Mouse (Mus musculus): ENCODE results near the gene Sema4d. TPM values are rescaled to one million over a fixed set of nuclear protein-coding genes. Genes with fewer than 3 reads are reported as not detected.
A peak's percentile ranks its signal among the peaks of the same experiment; 100 is the strongest.

Sema4d gene
- polyA plus RNA-seq, 1 experiment from 2014 or later: 7.1 TPM

DNA sequence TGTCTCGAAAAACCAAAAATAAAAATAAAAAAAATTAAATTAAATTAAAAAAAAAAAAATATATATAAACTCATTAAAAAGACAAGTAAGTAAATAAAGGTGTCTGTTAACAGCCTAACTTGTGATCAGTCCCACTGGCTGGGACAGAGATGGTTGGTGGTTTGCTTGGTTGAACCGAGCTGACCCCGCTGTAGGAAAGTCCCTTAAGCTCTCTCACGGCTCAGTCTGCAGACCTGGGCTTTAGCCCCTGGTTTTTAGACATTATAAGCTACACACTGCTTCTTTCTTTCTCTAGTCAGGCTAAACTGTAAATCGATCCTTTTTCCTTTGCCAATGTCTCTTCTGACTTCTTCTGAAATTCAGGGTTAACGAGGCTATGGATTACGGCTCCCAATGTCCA lies 46.5 kb downstream of the Sema4d start:
- 0 out of 2 replicates have a peak overlapping the region, but pooled peaks have one; percentile 83 for H3K27ac ChIP-seq
- H3K9ac ChIP-seq: no peak overlapping the region
- no peak overlapping the region for H3K4me3 ChIP-seq
- H3K36me3 ChIP-seq: no peaks in the 10 kb centered on the region
- no peaks in the 10 kb centered on the region for H3K9me3 ChIP-seq
- no peak overlapping the region for H3K4me2 ChIP-seq (replicated peaks)
- WGBS: 67% methylated on average over 7 of the region's 7 CpGs
- H3K4me1 ChIP-seq: peaks cover 34% of the 10 kb centered on the region
- no peaks in the 10 kb centered on the region for H3K27me3 ChIP-seq
- ATAC-seq (ENCODE audit: insufficient number of reproducible peaks, insufficient read depth, low FRiP score, low TSS enrichment): no peak

- H3K4me3 ChIP-seq: no peak overlapping the region
- H3K9ac ChIP-seq: no peak overlapping the region
- no peaks in the 10 kb centered on the region for H3K9me3 ChIP-seq
- H3K4me2 ChIP-seq (replicated peaks): no peak overlapping the region
- H3K27me3 ChIP-seq: no peaks in the 10 kb centered on the region
- H3K36me3 ChIP-seq: no peaks in the 10 kb centered on the region
- no peak overlapping the region for H3K27ac ChIP-seq
- H3K4me1 ChIP-seq: peaks cover 35% of the 10 kb centered on the region
- 77% methylated on average over 5 of the region's 5 CpGs for WGBS
- ATAC-seq (ENCODE audit: insufficient number of reproducible peaks, insufficient read depth, low FRiP score, low TSS enrichment): no peak
Measured at GRCm38 (mm10) chr13:51745862-51746261, 47.7 kb downstream of the Sema4d start.

- WGBS: 84% methylated on average over 3 of the region's 3 CpGs
- H3K4me2 ChIP-seq (replicated peaks): no peak overlapping the region
- H3K27ac ChIP-seq: no peak overlapping the region
- H3K4me1 ChIP-seq: peaks cover 21% of the 10 kb centered on the region
- H3K36me3 ChIP-seq: no peaks in the 10 kb centered on the region
- ATAC-seq (ENCODE audit: insufficient number of reproducible peaks, insufficient read depth, low FRiP score, low TSS enrichment): no peak
- H3K9ac ChIP-seq: no peak overlapping the region
- no peaks in the 10 kb centered on the region for H3K9me3 ChIP-seq
- H3K27me3 ChIP-seq: no peaks in the 10 kb centered on the region
- H3K4me3 ChIP-seq: no peak overlapping the region
Measured at GRCm38 (mm10) chr13:51743855-51744254, 49.7 kb downstream of the Sema4d start.

- no peak overlapping the region for H3K27ac ChIP-seq
Measured at GRCm38 (mm10) chr13:51742551-51743052, 50.9 kb downstream of the Sema4d start.

GRCm38 (mm10) chr13:51740776-51741175 lies 52.8 kb downstream of the Sema4d start:
- Histone ChIP-seq H3K9ac (no peak overlapping the region), H3K9me3 (no peaks in the 10 kb centered on the region), H3K27me3 (no peaks in the 10 kb centered on the region), H3K4me3 (no peak overlapping the region), H3K4me1 (0 out of 2 replicates have a peak, but pooled peaks cover 3% of the 10 kb centered on the region), H3K27ac (no peak overlapping the region), H3K4me2 (replicated peaks) (no peak overlapping the region), H3K36me3 (no peaks in the 10 kb centered on the region)
- no peak for ATAC-seq (ENCODE audit: insufficient number of reproducible peaks, insufficient read depth, low FRiP score, low TSS enrichment)
- 77% methylated on average over 5 of the region's 5 CpGs for WGBS

More at GRCm38 (mm10) chr13:51742551-51743052, 50.9 kb downstream of the Sema4d start:
- Histone ChIP-seq H3K9ac (no peak overlapping the region), H3K36me3 (no peaks in the 10 kb centered on the region), H3K4me1 (peaks cover 8% of the 10 kb centered on the region), H3K4me2 (replicated peaks) (no peak overlapping the region), H3K27me3 (no peaks in the 10 kb centered on the region), H3K9me3 (no peaks in the 10 kb centered on the region), H3K4me3 (no peak overlapping the region)
- 78% methylated on average over 10 of the region's 10 CpGs for WGBS
- ATAC-seq (ENCODE audit: insufficient number of reproducible peaks, insufficient read depth, low FRiP score, low TSS enrichment): no peak

GRCm38 (mm10) chr13:51739713-51740112 lies 53.8 kb downstream of the Sema4d start:
- no peak overlapping the region for H3K27ac ChIP-seq
- no peak overlapping the region for H3K4me3 ChIP-seq
- ATAC-seq (ENCODE audit: insufficient number of reproducible peaks, insufficient read depth, low FRiP score, low TSS enrichment): no peak
- no peaks in the 10 kb centered on the region for H3K36me3 ChIP-seq
- WGBS: 92% methylated on average over 1 of the region's 1 CpGs
- H3K9me3 ChIP-seq: no peaks in the 10 kb centered on the region
- no peak overlapping the region for H3K4me2 ChIP-seq (replicated peaks)
- H3K4me1 ChIP-seq: 0 out of 2 replicates have a peak, but pooled peaks cover 3% of the 10 kb centered on the region
- H3K9ac ChIP-seq: no peak overlapping the region
- no peaks in the 10 kb centered on the region for H3K27me3 ChIP-seq

- H3K9me3 ChIP-seq: no peaks in the 10 kb centered on the region
- 0 out of 2 replicates have a peak, but pooled peaks cover 3% of the 10 kb centered on the region for H3K4me1 ChIP-seq
- no peak overlapping the region for H3K4me3 ChIP-seq
- 93% methylated on average over 11 of the region's 11 CpGs for WGBS
- no peak overlapping the region for H3K9ac ChIP-seq
- H3K4me2 ChIP-seq (replicated peaks): no peak overlapping the region
- H3K27ac ChIP-seq: no peak overlapping the region
- H3K27me3 ChIP-seq: no peaks in the 10 kb centered on the region
- no peaks in the 10 kb centered on the region for H3K36me3 ChIP-seq
- no peak for ATAC-seq (ENCODE audit: insufficient number of reproducible peaks, insufficient read depth, low FRiP score, low TSS enrichment)
Measured at GRCm38 (mm10) chr13:51738531-51739117, 54.9 kb downstream of the Sema4d start.

DNA sequence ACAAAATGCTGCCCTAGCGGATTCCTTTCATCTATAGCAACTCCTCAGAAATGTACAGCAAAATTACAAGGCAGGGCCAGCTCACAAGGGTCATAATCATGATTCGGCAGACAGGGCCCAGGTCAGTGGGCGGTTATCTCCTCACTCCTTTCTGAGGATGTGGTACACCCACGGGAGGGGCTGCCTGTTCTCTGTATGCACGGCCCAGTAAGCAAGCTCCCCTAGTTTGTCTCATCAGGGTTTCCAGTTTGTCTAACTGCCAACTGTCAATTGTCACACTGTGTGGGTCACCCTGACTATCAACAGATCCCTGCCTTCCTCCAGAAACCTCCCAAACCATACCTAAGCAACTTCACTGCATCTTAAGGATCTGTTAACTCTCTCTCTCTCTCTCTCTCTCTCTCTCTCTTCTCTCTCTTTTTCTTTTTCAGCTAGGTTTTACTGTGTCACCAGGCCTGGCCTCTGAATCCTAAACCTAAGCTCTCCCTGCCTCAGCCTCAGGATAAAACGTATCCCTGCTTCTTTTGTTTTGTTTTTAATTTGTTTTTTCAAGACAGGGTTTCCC lies 55.5 kb downstream of the Sema4d start:
- H3K9ac ChIP-seq: no peak overlapping the region
- H3K4me1 ChIP-seq: 0 out of 2 replicates have a peak, but pooled peaks cover 3% of the 10 kb centered on the region
- H3K36me3 ChIP-seq: no peaks in the 10 kb centered on the region
- H3K27ac ChIP-seq: no peak overlapping the region
- H3K9me3 ChIP-seq: no peaks in the 10 kb centered on the region
- 63% methylated on average over 6 of the region's 6 CpGs for WGBS
- H3K4me3 ChIP-seq: no peak overlapping the region
- no peak overlapping the region for H3K4me2 ChIP-seq (replicated peaks)
- H3K27me3 ChIP-seq: no peaks in the 10 kb centered on the region
- no peak for ATAC-seq (ENCODE audit: insufficient number of reproducible peaks, insufficient read depth, low FRiP score, low TSS enrichment)

DNA sequence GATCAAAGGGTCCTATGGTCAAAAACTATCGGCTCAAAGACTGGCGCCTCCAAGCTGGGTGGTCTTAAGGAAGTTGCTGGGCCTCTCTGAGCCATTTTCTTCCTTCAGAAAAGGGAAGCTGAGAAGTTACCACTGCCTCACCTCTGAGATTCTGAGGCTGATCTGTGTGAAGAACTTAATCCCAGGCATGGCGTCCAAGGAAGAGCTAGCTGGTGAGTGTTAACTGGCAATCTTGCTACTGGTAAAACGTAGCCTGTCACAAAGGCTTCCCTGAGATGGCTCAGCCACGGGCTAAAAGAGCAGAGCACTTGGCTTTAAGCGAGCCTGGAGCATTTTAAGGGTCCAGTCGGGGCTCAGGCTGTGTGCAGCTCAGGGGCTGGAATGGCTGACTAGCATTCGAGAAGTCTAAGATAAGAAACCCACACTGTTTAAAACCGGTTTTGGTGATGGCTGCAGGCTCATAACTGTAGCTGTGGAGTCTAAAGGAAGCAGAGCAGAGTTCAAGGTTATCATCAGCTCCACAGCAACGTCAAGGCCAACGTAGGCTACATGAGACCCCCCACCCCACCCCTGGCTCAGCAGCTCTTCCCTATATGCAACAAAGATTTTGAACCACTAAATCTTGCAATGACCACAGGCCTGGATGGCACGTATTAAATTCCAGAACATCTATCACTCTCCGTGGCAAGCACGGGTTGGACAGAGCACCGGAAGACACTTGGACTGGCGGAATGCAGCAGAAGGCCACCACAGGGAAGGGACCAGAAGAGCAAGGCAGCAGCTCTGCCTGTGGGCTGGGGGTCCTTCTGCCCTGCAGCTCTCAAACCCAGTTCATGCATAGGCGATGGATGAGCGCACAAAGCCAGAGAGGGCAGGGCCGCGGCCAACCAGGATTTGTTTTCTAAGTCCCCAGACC lies 56.3 kb downstream of the Sema4d start:
- H3K4me2 ChIP-seq (replicated peaks): no peak overlapping the region
- no peaks in the 10 kb centered on the region for H3K36me3 ChIP-seq
- no peak overlapping the region for H3K27ac ChIP-seq
- ATAC-seq (ENCODE audit: insufficient number of reproducible peaks, insufficient read depth, low FRiP score, low TSS enrichment): no peak
- H3K4me1 ChIP-seq: 0 out of 2 replicates have a peak, but pooled peaks cover 3% of the 10 kb centered on the region
- no peaks in the 10 kb centered on the region for H3K9me3 ChIP-seq
- H3K27me3 ChIP-seq: no peaks in the 10 kb centered on the region
- 77% methylated on average over 20 of the region's 20 CpGs for WGBS
- H3K9ac ChIP-seq: no peak overlapping the region
- no peak overlapping the region for H3K4me3 ChIP-seq

DNA sequence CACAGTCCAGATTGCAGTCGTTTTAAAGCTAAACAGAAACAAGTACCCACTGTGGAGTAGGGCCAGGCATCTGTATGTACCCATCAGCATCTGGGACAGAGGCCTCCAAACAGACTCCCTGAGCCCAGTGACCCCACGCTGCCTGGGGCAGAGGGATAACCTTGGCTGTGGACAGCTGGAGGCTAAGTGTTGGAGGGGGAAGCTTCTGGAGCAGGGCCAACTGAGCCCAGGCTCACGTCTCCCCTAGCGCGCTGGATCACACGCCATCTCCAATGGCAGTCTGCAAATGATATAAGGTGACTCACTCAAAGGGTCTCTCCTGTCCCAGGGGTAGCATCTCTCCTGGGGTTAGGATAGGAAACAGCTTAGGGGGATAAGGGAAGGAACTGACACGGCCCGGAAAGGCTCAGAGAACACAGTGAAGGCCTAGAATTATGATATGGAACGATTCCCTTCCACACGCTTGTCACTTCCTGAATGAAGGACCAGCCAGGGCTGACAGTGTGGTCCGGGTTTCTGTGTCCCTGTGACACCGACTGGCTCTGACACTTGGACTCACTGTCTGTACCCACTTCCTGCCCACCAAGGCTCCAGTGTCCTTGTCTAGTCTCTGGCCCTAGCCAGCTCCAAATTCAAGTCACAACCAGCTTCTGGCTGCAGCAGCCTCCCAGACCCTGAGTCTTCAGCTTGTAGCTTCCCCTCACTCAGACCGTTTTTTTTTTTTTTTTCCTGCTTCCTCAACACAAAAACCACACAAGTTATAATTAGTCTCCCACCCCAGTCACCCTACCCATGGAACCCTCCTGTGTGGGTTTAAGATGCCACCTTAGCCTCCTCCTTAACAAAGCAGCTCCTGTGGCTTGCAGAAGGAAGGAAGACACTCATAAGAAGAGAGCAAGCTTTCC lies 57.3 kb downstream of the Sema4d start:
- WGBS: 73% methylated on average over 13 of the region's 13 CpGs

DNA sequence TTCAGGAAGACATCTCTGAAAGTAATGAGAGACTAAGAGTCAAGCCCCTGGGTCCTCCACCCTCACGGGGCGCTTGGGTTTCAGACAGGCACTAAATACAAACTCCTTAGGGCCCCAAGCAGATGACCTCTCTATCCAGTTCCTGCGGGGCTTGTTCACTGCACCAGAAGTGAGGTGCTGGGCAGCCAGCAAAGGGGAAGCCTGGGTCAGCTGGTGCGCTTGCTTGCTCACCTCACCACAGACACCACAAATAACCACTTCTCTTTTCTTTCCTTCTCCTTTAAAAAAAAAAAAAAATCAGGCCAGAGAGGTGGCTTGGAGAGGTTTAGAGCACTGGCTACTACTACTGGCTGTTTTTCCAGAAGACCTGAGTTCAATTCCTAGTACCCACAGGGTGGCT lies 59.0 kb downstream of the Sema4d start:
- peaks cover 10% of the 10 kb centered on the region for H3K4me1 ChIP-seq
- H3K9me3 ChIP-seq: no peaks in the 10 kb centered on the region
- H3K4me3 ChIP-seq: no peak overlapping the region
- no peak overlapping the region for H3K27ac ChIP-seq
- H3K4me2 ChIP-seq (replicated peaks): no peak overlapping the region
- no peak overlapping the region for H3K9ac ChIP-seq
- 92% methylated on average over 4 of the region's 4 CpGs for WGBS
- H3K27me3 ChIP-seq: no peaks in the 10 kb centered on the region
- ATAC-seq (ENCODE audit: insufficient number of reproducible peaks, insufficient read depth, low FRiP score, low TSS enrichment): no peak
- H3K36me3 ChIP-seq: no peaks in the 10 kb centered on the region

More for the DNA sequence above, 57.3 kb downstream of the Sema4d start:
- Histone ChIP-seq H3K9me3 (no peaks in the 10 kb centered on the region), H3K4me2 (replicated peaks) (no peak overlapping the region), H3K27ac (no peak overlapping the region), H3K4me1 (0 out of 2 replicates have a peak, but pooled peaks cover 2% of the 10 kb centered on the region), H3K36me3 (no peaks in the 10 kb centered on the region), H3K27me3 (no peaks in the 10 kb centered on the region), H3K4me3 (no peak overlapping the region), H3K9ac (no peak overlapping the region)
- ATAC-seq (ENCODE audit: insufficient number of reproducible peaks, insufficient read depth, low FRiP score, low TSS enrichment): no peak

Data from embryonic facial prominence, embryonic 12.5 days (tissue).